Mouse (Mus musculus) c-Kit-positive CD71-positive TER-119-positive erythroid progenitor cells, embryonic 14.5 days (primary cell): ENCODE data around the gene Tmem94.

Experiments
- DNase-seq: peaks from one replicate; pipeline ENCODE4 v3.0.0-alpha.2; 2013; ENCODE audit warnings: low spot score

Gene Tmem94

DNA sequence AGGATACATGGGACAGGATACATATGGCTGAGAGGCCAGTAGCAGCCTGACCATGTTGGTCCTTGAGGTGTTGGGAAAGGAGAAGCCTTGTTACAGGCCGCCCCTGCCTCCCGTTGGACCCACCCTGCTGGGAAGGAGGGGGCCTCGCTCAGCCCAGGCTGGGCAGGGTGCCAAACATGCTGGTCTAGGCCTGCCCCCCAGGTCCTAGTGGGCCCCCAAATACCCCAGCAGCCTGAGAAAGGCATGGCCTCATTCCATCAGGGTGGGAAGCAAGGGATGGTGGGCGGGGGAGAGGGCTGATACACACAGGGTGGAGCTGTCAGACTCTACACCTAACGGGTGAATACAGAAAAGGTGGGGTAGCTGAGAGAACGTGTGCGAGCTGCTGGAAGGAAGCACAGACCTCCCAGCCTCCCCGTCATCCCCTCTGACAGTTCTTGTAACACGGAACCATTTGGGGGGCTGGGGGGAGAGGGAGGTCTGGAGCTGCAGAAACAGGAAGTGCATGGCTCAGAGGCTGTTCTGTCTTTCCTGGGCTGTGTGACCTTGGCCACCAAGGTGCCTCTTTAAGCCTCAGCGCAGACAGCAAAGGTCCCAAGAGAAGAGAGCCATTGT, 43.6 kb downstream of the Tmem94 start:
- no peak for DNase-seq

DNA sequence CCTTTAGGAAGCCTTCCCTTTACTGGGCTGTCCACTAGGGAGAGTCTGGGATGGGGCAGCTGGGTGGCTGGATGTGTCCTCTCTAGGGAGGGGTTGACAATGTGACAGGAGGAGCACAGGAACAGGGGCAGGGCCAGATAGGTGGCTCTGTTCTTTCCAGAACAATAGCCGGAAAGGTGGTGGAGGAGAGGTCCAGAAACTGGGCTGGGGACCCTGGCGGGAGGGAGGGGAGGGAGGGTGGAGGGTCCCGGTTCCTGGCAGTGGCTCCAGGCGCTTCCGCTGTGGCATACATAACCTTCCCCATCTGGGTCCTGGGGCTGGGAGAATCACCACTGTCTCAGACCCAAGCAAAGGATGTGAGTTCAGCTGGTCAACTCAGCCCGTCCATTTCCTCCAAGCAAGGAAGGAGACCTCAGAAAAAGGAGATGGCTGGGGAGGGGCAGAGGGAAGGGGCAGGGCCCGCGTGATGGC, 44.1 kb downstream of the Tmem94 start:
- DNase-seq, result no peak

DNA sequence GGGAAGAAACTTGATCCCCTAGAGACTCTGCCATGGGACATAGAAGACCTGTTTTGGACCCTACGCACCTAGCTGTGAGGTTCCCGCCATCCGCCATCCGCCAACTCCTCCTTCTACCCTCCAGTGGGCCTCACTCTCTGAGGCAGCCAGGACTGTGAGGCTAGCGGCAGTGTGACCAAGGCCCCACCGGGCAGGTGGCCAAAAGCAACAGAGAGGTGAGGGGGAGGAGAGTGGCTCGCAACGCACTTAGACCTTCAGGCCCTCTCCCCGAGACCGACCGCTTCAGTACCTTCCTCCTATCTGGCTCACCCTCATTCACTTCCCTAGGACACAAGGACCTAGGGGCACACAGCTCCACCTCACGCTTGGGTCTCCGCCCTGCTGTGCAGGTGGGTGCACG, 45.1 kb downstream of the Tmem94 start:
- no peak for DNase-seq

DNA sequence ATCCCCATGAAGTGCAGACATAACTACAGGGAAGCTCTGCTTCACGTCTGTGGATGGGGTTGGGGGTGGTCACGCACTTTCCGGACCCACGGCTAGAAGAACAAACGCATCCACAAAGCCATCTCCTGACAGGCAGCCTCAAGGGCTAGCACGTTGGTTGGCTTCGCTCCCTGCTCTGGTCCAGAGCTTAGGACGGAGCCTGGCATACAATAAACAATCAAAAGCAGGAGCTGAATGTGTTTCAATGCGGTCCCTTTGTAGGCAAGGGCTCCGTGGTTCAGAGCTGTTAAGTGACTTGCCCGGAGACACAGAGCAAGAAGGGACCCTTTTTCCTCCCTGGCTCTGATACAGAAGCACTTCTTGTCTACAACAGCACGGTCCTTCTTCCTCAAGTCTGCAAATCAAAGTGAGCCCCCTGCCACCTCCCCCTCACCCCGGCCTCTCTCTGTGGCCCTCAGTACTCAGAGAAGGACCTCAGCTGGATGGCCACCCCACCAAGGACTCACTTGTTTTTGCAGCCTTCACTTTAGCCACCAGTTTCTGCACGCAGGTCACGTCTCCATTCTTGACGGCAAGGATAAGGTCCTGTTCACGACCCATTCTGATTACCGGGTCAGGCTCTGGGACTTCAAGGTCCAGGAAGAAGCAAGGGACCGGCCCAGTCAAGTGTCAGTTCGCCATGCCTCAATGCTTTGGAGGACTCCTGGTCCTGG, 46.3 kb downstream of the Tmem94 start:
- DNase-seq, result no peak

DNA sequence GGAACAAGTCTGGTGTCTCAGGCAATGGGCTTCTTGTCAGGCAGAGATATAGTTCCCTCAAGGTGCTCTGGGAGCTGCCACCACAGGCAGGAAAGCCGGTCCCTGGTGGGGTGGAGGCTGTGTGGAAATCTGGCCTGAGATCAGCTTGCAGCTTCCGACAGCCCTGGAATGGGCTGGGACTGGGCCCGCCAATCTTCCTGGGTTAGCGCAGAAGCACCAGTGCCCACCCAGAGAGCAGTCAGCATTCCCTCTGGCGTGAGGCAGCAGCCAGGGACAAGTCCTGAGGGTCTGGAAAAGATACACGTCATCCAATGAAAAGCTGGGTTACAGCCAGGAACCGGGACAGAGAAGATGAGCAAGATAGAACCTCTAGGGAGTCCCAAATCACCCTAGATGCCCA, 46.9 kb downstream of the Tmem94 start:
- DNase-seq, result no peak

DNA sequence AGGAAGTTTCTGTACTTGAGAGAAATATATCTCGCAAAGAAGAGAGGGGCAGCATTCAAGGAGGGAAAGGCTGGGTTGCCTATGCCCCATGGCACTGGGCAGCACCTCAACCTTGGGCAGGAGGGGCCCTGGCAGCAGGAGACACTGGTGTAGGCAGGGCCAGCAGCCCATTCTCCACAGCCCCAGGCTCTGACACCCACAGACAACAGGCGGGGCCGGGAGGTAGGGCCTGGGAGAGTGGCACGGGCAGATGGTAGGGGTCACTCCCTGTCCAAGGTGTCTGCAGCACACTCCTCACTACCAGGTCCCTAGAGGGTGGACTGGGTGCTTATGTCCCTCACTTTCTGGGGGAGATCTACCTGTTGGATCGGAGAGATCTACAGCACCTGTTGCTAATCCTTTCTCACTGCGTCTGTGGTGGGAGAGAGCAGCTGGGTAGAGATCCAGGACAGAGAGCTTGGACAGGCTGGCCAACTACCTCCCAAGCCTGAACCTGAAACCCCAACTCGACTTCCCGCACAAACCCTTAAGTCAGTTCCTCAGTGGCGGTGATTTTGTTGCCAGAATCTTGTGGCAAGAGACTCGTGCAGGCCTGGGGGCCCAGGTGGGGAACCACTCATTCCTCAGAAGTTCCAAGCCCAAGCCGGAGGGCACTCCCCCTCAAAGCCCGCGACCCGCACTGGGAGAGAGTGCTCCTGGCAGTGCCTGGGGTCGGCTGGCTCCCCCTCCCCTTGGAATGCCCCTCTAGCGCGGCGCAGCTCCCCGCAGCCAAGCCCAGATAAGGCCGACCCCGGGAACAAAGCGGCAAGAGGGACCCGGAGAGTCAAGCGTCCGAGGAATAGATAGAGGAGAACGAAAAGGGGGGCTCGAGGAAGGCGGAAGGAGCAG, 47.5 kb downstream of the Tmem94 start:
- peak; percentile 30 for DNase-seq

DNA sequence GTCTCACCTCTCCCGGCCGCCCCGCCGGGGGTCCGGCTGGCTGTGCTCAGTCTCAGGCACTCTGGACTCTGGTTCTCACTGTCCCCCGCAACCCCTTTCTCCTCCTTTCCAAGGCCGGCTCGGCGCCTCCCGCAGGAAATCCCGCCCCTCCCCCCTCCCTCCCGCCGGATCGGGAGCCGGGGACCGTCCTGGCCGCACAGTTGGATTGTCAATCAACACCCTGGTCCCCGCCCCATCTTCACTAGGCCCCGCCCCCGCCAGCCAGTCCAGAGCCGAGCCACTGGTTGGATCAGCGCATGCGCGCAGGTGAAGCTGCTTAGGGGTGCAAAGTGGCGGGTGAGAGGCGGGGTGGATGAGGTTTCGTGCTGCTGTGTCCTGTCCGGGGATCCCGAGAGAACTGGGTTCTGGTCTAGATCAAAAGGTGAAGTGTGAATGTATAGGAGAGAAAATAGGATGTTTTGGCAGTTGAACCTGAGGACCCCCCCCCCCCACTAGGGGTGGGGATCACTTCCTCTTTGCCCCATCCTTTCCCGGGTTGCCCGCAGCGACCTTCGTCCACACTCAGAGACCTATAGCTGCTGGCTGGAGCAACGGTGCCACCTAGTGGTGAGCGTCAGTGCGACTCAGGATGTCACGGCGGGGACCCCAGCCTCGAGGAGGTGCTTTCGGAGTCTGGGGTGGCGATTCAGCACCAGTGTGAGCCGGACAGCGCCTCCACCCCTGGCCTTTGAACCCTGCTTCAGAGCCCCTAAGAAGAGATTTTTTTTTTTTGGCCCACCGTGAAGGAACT, 48.5 kb downstream of the Tmem94 start, which contains the start of gene Caskin2:
Gene Caskin2 (minus strand): TSS at position 133 of the 790 bp plus-strand sequence.
- peak; percentile 98 for DNase-seq

DNA sequence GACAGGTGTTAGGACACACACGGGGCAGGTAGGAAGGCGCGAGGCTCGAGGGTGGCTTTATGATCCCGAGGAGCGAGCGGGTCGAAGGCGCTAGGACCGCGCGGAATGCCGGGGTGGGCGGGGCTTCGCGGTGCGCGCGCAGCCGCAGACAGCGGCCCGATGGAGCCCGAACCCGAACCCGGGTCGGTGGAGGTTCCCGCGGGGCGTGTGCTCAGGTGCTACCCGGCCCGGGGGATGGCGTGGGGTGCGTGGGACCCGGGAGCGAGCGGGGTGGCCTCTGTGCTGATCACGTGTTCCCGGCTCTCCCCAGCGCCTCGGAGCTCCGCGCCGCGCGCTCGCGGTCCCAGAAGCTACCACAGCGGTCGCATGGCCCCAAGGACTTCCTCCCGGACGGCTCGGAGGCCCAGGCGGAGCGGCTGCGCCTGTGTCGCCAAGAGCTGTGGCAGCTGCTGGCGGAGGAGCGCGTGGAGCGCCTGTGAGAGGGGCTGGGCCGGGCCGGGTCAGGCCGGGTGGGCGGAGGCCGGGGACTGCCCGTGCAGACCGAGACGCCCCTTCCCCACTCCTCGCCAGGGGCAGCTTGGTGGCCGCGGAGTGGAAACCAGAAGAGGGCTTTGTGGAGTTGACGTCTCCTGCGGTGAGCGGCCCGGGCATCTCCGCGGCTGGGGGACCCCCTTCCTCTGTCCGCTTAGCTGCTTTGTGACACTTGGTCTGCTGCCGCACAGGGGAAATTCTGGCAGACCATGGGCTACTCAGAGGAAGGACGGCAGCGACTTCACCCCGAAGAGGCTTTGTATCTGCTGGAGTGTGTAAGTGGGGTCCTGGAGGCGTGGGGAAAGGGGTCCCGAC, 49.6 kb downstream of the Tmem94 start, which contains the start of gene Tsen54:
Gene Tsen54 (plus strand): TSS at position 120 of the 846 bp plus-strand sequence.
- DNase-seq, result peak; percentile 82

DNA sequence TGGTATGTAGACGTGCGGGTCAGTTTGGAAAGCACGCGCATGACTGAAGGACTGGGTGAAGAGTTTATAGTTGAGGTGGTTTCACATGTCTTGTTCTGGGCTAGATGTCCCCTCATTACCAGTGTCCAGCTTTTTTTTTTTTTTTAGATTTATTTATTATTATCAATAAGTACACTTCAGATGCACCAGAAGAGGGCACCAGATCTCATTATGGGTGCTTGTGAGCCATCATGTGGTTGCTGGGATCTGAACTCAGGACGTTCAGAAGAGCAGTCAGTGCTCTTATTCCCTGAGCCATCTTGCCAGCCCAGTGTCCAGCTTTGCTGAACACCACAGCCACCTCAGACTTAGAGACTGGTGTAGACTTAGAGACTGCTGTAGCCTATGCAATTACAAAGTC, 52.1 kb downstream of the Tmem94 start:
- no peak for DNase-seq

DNA sequence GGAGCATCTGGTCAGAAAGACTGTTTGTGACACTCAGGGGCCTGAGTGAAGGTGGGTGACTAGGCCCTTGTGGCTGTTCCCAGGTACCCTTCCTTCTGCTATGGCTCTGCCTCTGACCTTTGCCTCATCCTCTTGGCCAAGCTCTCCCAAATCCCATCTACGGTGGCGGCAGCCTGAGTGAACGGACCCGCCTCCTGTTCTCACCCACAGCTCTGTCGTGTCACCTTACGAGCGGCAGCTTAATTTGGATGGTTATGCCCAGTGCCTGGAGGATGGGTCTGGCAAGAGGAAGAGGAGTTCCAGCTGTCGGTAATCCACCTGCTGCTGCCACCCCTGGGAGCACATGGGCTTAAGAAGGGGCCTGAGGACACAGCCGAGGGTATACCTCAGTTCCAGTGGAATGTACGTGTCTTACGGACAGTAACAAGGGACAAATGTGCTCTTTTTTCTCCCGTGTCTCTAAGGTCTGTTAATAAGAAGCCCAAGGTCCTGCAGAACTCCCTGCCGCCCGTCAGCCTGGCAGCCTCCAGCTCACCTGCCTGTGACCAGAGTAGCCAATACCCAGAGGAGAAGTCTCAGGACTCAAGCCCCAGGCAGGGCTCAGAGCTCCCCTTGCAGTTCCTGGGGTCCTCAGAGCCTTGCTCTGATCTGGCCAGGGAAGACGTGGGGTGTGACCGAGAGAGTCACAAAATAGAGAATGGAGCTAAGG, 54.8 kb downstream of the Tmem94 start:
- DNase-seq, result no peak

DNA sequence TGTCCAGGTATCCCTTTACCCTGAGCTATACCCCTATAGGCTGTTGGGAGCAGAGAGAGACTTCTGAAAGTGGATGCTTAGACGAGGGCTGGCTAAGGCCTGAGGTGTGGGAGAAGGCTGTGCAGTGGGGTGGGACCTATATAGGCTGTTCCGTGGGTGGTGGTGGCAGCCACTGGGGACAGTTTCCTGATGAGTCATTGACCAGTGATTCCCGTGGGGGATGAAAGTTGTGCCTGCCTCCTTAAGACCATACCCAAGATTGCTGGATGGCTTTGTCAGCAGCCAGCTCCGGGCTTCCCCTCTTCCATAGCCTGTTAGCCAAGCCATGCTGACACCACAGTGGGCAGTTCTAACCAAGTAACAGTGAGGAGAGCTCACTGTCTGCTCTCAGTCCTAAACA, 55.8 kb downstream of the Tmem94 start:
- no peak for DNase-seq

DNA sequence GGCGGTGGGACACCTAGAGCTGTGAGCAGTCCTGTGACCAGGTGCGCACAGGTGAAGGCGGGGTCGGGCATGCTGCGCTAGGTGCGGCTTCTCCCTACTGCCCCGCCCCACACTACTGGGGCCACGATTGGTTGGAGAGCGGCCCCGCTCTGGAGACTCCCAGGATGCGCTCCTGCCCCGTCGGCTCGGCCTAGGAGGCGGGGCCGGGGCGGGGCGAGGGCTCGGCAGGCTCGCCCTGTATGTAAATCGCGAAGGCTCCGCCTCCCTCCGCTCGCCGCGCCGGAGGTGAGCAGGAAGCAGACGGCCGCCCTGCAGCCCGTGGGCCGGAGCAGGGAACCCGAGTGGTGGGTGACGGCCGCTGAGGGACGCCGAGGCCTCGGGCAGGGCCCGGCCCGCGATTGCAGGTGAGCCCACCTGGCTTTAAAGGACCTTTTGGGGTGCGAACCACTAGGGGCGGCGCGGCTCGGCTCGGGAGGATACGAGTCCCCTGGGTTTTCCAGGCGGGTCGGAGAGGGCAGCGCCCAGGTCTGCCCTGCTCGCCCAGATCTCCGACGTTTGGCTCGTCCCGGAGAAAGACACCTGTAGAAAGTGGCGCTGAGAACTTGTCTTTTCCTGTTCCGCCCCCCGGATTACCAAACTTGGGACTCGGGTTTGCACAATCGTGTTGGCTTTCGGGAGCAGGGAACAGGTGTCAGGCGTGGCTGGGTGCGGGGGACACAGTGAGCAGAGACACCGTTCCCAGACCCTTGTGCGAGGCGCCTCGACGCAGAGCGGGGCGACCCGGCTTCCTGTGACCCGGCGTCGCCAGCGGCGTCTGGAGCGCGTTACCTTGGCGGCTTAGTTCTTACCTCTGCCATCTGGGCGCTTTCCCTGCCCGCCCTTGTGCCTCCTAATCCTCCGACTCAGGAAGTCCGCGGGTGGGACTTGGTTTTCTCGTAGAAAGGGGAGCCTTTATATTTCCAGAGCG, 58.8 kb downstream of the Tmem94 start, which contains the start of gene Llgl2:
Gene Llgl2 (plus strand): TSS at position 276 of the 967 bp plus-strand sequence.
- DNase-seq, result peak; percentile 87

DNA sequence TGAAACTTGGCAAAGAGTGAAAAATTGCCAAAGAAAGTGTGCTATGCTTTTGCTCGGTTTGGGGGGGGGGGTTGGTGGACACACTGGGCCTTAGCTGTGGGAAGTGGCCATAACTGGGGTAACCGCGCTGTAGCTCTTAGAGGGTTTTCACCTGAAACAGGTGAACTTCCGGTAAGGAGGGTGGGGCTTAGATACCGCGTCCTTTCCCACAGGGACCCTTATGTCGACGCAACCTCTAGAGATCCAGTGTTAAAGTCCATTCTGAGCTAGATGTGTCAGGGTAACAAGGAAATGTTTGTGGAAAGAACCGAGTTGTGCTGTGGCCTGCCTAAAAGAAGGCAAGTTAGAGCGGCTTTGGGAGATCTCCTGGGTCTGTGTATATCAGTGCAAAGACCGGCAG, 59.6 kb downstream of the Tmem94 start:
- no peak for DNase-seq

DNA sequence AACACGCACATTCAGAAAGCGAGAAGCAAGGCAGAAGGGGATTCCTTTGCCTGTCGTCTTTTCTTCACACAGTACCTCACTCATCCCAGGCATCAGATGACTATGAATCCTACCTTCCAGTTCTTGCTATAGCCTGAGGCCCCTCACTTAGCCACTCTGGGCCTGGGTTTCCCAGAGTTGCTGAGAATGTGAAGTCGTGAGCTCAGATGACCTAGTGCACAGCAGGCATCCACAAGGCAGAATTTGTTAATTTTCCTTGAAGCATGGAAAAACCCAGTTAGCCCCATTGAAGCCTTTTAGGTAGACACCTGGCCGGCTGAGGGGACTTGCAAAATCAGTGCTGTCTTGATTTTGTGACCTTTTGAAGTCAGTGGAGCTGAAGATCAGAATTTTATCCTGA, 61.3 kb downstream of the Tmem94 start:
- DNase-seq, result no peak

DNA sequence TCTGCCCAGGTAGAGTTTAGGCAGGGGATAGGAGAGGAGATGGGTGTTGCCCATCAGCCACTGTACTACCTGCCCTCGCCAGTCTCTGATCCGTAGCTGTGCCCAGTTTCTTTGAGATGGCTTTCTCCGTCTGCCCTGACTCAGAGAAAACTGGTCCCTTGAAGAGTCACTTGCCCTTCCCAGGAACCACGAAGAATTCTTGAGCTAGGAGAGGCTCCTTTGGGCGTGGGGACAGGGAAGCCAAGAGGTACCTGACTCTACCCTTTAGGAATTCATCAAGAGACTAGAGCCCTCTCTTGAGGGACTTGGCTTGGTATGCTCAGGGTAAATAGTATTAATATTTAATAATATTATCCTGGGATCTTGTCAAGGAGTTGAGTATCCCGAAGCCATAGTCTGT, 62.4 kb downstream of the Tmem94 start:
- DNase-seq, result no peak

DNA sequence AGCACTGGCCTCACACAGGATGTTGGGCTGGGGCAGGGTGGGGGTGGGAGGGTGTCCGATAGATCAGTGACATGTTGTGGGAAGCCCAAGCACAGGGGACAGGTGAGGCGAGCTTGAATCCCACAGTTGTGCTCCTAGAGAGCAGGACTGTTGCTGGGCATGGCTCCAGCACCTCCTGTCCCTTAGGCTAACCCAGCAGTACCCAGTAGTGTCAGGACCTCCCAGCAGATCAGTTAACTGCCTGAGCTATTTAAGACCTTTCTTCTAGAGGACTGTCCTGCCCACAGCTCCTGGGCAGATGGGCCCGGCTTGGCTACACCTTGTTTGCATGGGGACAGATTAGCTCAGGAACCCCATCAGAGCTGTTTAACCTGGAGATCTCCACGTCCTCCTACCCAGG, 63.8 kb downstream of the Tmem94 start:
- DNase-seq, result no peak

DNA sequence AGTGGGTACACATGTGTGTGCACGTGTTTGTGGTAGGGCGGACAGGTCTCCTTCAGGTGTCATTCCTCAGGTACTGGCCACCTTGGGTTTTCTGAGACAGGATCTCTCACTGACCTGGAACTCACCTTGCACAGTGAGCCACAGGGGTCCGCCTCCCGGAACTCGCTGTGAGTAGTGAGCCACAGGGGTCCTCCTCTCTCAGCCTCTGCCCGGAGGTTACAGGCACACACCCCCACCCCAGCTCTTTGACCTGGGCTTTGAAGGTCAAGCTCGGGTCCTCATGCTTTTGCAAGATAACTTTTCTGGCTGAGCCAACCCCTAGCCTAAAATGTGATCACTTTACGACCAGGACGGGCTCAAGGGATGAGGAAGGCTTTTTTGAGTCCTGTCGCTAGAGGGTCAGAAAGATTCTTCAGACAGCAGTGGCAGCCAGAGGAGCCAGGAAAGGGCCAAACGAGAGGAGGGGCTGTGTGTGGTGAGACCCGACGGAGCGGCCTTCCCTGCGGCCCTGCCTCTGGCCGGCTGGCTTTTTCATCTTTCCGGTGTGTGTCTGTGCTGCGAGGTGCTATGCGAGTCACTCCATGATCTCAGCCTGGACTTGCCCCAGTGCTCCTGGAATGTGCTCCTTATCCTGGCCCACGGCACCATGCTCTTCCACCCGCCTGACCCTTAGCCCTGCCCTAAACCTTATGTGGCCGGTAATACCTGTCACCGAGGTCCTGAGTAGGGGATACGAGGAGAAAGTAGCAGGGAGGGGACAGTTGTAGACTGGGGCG, 65.5 kb downstream of the Tmem94 start:
- DNase-seq, result no peak

DNA sequence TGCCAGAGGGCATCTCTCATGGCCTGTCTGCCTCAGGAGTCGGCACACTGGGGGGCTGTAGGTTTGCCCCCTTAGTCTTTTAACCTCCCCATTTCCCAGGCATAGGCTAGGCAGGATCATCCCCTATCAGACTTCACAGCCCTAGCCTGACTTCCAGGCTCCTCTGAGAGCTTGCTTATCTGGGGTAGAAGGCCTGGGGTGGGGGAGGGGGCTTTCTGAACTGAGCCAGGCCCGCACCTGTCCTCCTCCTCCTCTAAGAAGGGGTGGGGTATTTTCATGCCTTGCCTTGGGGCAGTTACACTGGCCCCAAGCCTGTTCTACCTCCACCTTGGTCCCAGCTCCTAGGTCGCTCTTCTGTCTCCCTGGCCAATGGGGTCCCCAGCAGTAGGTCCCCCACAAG, 66.3 kb downstream of the Tmem94 start:
- peak; percentile 37 for DNase-seq
